Mouse (Mus musculus): ENCODE results near the gene Pecam1.
"Not testable (repeated sequence)": the region's sequence is repeated elsewhere in the genome, so short reads cannot be mapped to it uniquely, and the experiment has no call there.

The Pecam1 gene

GRCm38 (mm10) chr11:106666470-106667107, 83.8 kb downstream of the Pecam1 start:
- no peak for DNase-seq (ENCODE audit: low spot score in 2 of 2)

GRCm38 (mm10) chr11:106665841-106666240, 84.6 kb downstream of the Pecam1 start:
- no peak for DNase-seq (ENCODE audit: low spot score in 2 of 2)

- no peak for DNase-seq (ENCODE audit: low spot score in 2 of 2)
Observed at GRCm38 (mm10) chr11:106665328-106665727, 85.1 kb downstream of the Pecam1 start.

- no peak for DNase-seq (ENCODE audit: low spot score in 2 of 2)
Observed at GRCm38 (mm10) chr11:106664691-106665090, 85.7 kb downstream of the Pecam1 start.

GRCm38 (mm10) chr11:106663838-106664237, 86.6 kb downstream of the Pecam1 start:
- no peak for DNase-seq (ENCODE audit: low spot score in 2 of 2)

GRCm38 (mm10) chr11:106662634-106663407, 87.6 kb downstream of the Pecam1 start:
- no peak for DNase-seq (ENCODE audit: low spot score in 2 of 2)

GRCm38 (mm10) chr11:106660453-106661081, 89.9 kb downstream of the Pecam1 start:
- no peak for DNase-seq (ENCODE audit: low spot score in 2 of 2)

GRCm38 (mm10) chr11:106659598-106660295, 90.7 kb downstream of the Pecam1 start:
- DNase-seq (ENCODE audit: low spot score in 2 of 2), result no peak

GRCm38 (mm10) chr11:106658051-106658880, 92.2 kb downstream of the Pecam1 start:
- peak; percentile 67 to 91 for DNase-seq (ENCODE audit: low spot score in 2 of 2)

- DNase-seq (ENCODE audit: low spot score in 2 of 2), result not testable (repeated sequence)
Observed at GRCm38 (mm10) chr11:106656896-106657498, 93.4 kb downstream of the Pecam1 start.

GRCm38 (mm10) chr11:106648347-106648746, 102.1 kb downstream of the Pecam1 start:
- DNase-seq (ENCODE audit: low spot score in 2 of 2), result peak; percentile 48 to 78

GRCm38 (mm10) chr11:106642966-106643637, 107.3 kb downstream of the Pecam1 start:
- DNase-seq (ENCODE audit: low spot score in 2 of 2), result no peak

- DNase-seq (ENCODE audit: low spot score in 2 of 2), result no peak
Observed at GRCm38 (mm10) chr11:106641580-106641979, 108.8 kb downstream of the Pecam1 start.

GRCm38 (mm10) chr11:106640059-106640458, 110.4 kb downstream of the Pecam1 start:
- no peak for DNase-seq (ENCODE audit: low spot score in 2 of 2)

GRCm38 (mm10) chr11:106639356-106639692, 111.1 kb downstream of the Pecam1 start:
- no peak for DNase-seq (ENCODE audit: low spot score in 2 of 2)

GRCm38 (mm10) chr11:106638551-106639355, 111.7 kb downstream of the Pecam1 start:
- DNase-seq (ENCODE audit: low spot score in 2 of 2), result no peak

- no peak for DNase-seq (ENCODE audit: low spot score in 2 of 2)
Observed at GRCm38 (mm10) chr11:106637754-106638153, 112.7 kb downstream of the Pecam1 start.

- no peak for DNase-seq (ENCODE audit: low spot score in 2 of 2)
Observed at GRCm38 (mm10) chr11:106635946-106636345, 114.5 kb downstream of the Pecam1 start.

GRCm38 (mm10) chr11:106634175-106634574, 116.3 kb downstream of the Pecam1 start:
- not testable (repeated sequence) for DNase-seq (ENCODE audit: low spot score in 2 of 2)

All from cerebellum, postnatal 4 days (tissue).